18 mouse cellular contexts compared by ENCODE assay signal in genomic region chr6:51656078-51656477, GRCm38 (mm10).
A peak's percentile ranks its signal among the peaks of the same experiment; 100 is the strongest.
DNase-seq lines count a peak whose midpoint lies in the region; ATAC-seq lines count a peak whose summit lies in the region.
"Had no signal": no experiment of that assay in that cellular context is flagged by ENCODE, and none has a peak within 500 bp of the region (broad histone marks: within the 10 kb centered on the region; RNA-seq: fewer than 3 reads in every experiment).

No protein-coding gene starts in this region.

- no peak overlapping the region for H3K9ac ChIP-seq in forebrain, embryonic 11.5 days (ENCODE audit: low read length)
- H3K9ac ChIP-seq in hindbrain, embryonic 11.5 days (ENCODE audit: low read depth, low read length), result no peak overlapping the region
- 0 out of 2 replicates have a peak overlapping the region, but pooled peaks have one; percentile 18 for H3K9ac ChIP-seq in midbrain, embryonic 14.5 days (replicated peaks; ENCODE audit: low read length)
- H3K9ac ChIP-seq: limb, embryonic 15.5 days; liver, postnatal 0 days had no signal

- H3K4me1 ChIP-seq in forebrain, embryonic 11.5 days (replicated peaks; ENCODE audit: control insufficient read depth, insufficient read depth, low read length), result peaks cover 15% of the 10 kb centered on the region
- peaks cover 33% of the 10 kb centered on the region for H3K4me1 ChIP-seq in forebrain, embryonic 10.5 days
- H3K4me1 ChIP-seq in hindbrain, embryonic 11.5 days (replicated peaks; ENCODE audit: control insufficient read depth, insufficient read depth, low read length), result peaks cover 3% of the 10 kb centered on the region
- peaks cover 32% of the 10 kb centered on the region for H3K4me1 ChIP-seq in midbrain, embryonic 14.5 days (ENCODE audit: control insufficient read depth, insufficient read depth, low read length)
- peaks cover 23% of the 10 kb centered on the region for H3K4me1 ChIP-seq in embryonic facial prominence, embryonic 10.5 days

- no peak for DNase-seq in forebrain, embryonic 11.5 days (ENCODE audit: low spot score)
- no peak for DNase-seq in forebrain, embryonic 10.5 days (ENCODE audit: extremely low spot score, low spot score)
- DNase-seq in brain, adult 2 months (ENCODE audit: low read depth, low spot score), result peak; percentile 28
- no peak for DNase-seq in hindbrain, embryonic 11.5 days (ENCODE audit: low spot score)
- DNase-seq in midbrain, embryonic 14.5 days, result no peak
- DNase-seq in lung, postnatal 4 days, result no peak
- DNase-seq in embryonic facial prominence, embryonic 10.5 days (ENCODE audit: low spot score), result no peak
- DNase-seq in cerebellum, postnatal 14 days, result no peak
- DNase-seq: adrenal gland, postnatal 10 days; cerebellum, postnatal 36 days; gastrocnemius, postnatal 10 days; heart, adult 2 months; kidney, adult 8-10 months; kidney, postnatal 4 days; liver, postnatal 0 days; right cerebral cortex, adult 18-20 months had no signal

- H3K36me3 ChIP-seq in forebrain, embryonic 11.5 days (ENCODE audit: control insufficient read depth, insufficient read depth, low read length), result no peaks in the 10 kb centered on the region
- no peaks in the 10 kb centered on the region for H3K36me3 ChIP-seq in forebrain, embryonic 10.5 days (replicated peaks)
- H3K36me3 ChIP-seq in hindbrain, embryonic 11.5 days (ENCODE audit: control insufficient read depth, insufficient read depth, low read length), result no peaks in the 10 kb centered on the region
- no peaks in the 10 kb centered on the region for H3K36me3 ChIP-seq in midbrain, embryonic 14.5 days (ENCODE audit: control insufficient read depth, insufficient read depth, low read length)
- no peaks in the 10 kb centered on the region for H3K36me3 ChIP-seq in embryonic facial prominence, embryonic 10.5 days (replicated peaks)
- H3K36me3 ChIP-seq: limb, embryonic 15.5 days had no signal

- no peak for ATAC-seq in forebrain, embryonic 11.5 days (replicated peaks; ENCODE audit: low FRiP score)
- ATAC-seq in hindbrain, embryonic 11.5 days (ENCODE audit: low FRiP score), result no peak
- ATAC-seq in midbrain, embryonic 14.5 days (ENCODE audit: low FRiP score, low TSS enrichment), result no peak
- ATAC-seq: liver, postnatal 0 days had no signal

- 74% methylated on average over 7 of the region's 7 CpGs for WGBS in forebrain, embryonic 11.5 days
- WGBS in forebrain, embryonic 10.5 days, result 88% methylated on average over 7 of the region's 7 CpGs
- 75% methylated on average over 7 of the region's 7 CpGs for WGBS in hindbrain, embryonic 11.5 days
- 50% methylated on average over 7 of the region's 7 CpGs for WGBS in midbrain, embryonic 14.5 days
- WGBS in embryonic facial prominence, embryonic 10.5 days, result 88% methylated on average over 7 of the region's 7 CpGs

- no peaks in the 10 kb centered on the region for H3K27me3 ChIP-seq in forebrain, embryonic 11.5 days (ENCODE audit: control insufficient read depth, insufficient read depth, low read length)
- no peaks in the 10 kb centered on the region for H3K27me3 ChIP-seq in forebrain, embryonic 10.5 days (ENCODE audit: poor library complexity, severe bottlenecking)
- H3K27me3 ChIP-seq in hindbrain, embryonic 11.5 days (ENCODE audit: control insufficient read depth, insufficient read depth, low read length), result no peaks in the 10 kb centered on the region
- no peaks in the 10 kb centered on the region for H3K27me3 ChIP-seq in midbrain, embryonic 14.5 days (ENCODE audit: control insufficient read depth, insufficient read depth, low read length)
- H3K27me3 ChIP-seq in embryonic facial prominence, embryonic 10.5 days (replicated peaks; ENCODE audit: low read depth, poor library complexity, severe bottlenecking), result no peaks in the 10 kb centered on the region
- H3K27me3 ChIP-seq: limb, embryonic 15.5 days had no signal

- H3K4me2 ChIP-seq in forebrain, embryonic 11.5 days (ENCODE audit: low read depth, low read length, severe bottlenecking), result no peak overlapping the region
- H3K4me2 ChIP-seq in hindbrain, embryonic 11.5 days (replicated peaks; ENCODE audit: low read depth, low read length), result no peak overlapping the region
- H3K4me2 ChIP-seq in midbrain, embryonic 14.5 days (ENCODE audit: low read length), result no peak overlapping the region
- H3K4me2 ChIP-seq: limb, embryonic 15.5 days had no signal

- peak overlapping the region; percentile 32; the same call in 1 of the 2 replicates for H3K27ac ChIP-seq in forebrain, embryonic 11.5 days (ENCODE audit: low read depth, low read length)
- no peak overlapping the region for H3K27ac ChIP-seq in forebrain, embryonic 10.5 days
- peak overlapping the region; percentile 68 for H3K27ac ChIP-seq in hindbrain, embryonic 11.5 days (ENCODE audit: low read depth, low read length)
- peak overlapping the region; percentile 70 for H3K27ac ChIP-seq in midbrain, embryonic 14.5 days (replicated peaks; ENCODE audit: low read depth, low read length)
- H3K27ac ChIP-seq in embryonic facial prominence, embryonic 10.5 days (replicated peaks), result no peak overlapping the region
- H3K27ac ChIP-seq: heart, adult 2 months; limb, embryonic 15.5 days; macrophage had no signal

- H3K9me3 ChIP-seq in forebrain, embryonic 11.5 days (ENCODE audit: control insufficient read depth, low read length), result no peaks in the 10 kb centered on the region
- 0 out of 2 replicates have a peak, but pooled peaks cover 4% of the 10 kb centered on the region for H3K9me3 ChIP-seq in forebrain, embryonic 10.5 days
- no peaks in the 10 kb centered on the region for H3K9me3 ChIP-seq in hindbrain, embryonic 11.5 days (ENCODE audit: control insufficient read depth, low read length)
- H3K9me3 ChIP-seq in midbrain, embryonic 14.5 days (ENCODE audit: control insufficient read depth, low read length), result no peaks in the 10 kb centered on the region
- no peaks in the 10 kb centered on the region for H3K9me3 ChIP-seq in embryonic facial prominence, embryonic 10.5 days
- H3K9me3 ChIP-seq: limb, embryonic 15.5 days had no signal

- H3K4me3 ChIP-seq in forebrain, embryonic 11.5 days (ENCODE audit: low read depth, low read length), result no peak overlapping the region
- H3K4me3 ChIP-seq in forebrain, embryonic 10.5 days, result no peak overlapping the region
- H3K4me3 ChIP-seq in hindbrain, embryonic 11.5 days (ENCODE audit: low read depth, low read length), result no peak overlapping the region
- H3K4me3 ChIP-seq in midbrain, embryonic 14.5 days (replicated peaks; ENCODE audit: low read depth, low read length), result no peak overlapping the region
- H3K4me3 ChIP-seq in embryonic facial prominence, embryonic 10.5 days, result no peak overlapping the region
- H3K4me3 ChIP-seq: heart, adult 2 months; limb, embryonic 15.5 days had no signal

Comparison
In these comparisons a context has a peak if more than half of its experiments do, and no peak if none do; other contexts are left out.
1. H3K27ac ChIP-seq: peak in forebrain, embryonic 11.5 days (single experiment), hindbrain, embryonic 11.5 days (single experiment) and midbrain, embryonic 14.5 days (single experiment); none in forebrain, embryonic 10.5 days (single experiment) and embryonic facial prominence, embryonic 10.5 days (single experiment).